Mouse (Mus musculus): Measurements from ENCODE around the gene Gm10663. TPM values are rescaled to one million over a fixed set of nuclear protein-coding genes. Genes with fewer than 3 reads are reported as not detected.

Gene Gm10663
- polyA plus RNA-seq, 1 experiment = not detected

DNA sequence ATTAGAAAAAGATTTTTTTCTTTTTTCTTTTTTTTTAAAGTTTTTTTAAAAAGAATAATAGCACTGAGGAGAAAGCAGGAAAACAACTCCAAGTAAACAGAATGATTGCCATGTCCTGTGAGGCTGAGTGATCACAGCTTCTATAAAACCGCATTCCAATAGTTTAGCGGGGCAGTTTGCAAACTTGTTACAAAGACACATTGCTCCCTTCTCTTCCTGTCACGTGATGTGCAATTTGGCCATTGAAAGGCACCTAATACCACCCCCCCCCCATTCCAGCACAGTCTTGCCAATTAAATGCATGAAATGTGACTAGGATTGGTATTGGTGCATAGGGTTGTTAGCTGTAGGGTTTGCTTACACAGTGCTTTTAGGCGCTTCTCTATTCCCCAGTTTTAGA, 3.8 kb upstream of the Gm10663 start:
- Histone ChIP-seq H3K9me3 (peaks cover 7% of the 10 kb centered on the region), H3K4me3 (replicated peaks) (no peak overlapping the region), H3K27me3 (replicated peaks) (no peaks in the 10 kb centered on the region), H3K4me1 (0 out of 2 replicates have a peak, but pooled peaks cover 3% of the 10 kb centered on the region), H3K36me3 (replicated peaks; ENCODE audit: low read length) (no peaks in the 10 kb centered on the region)
- TF ChIP-seq FLI1 (IDR thresholded peaks at IDR 0.05; ENCODE audit: low read length) (no peak), GATA1 (IDR thresholded peaks at IDR 0.05; ENCODE audit: borderline replicate concordance, low read length) (no peak)

DNA sequence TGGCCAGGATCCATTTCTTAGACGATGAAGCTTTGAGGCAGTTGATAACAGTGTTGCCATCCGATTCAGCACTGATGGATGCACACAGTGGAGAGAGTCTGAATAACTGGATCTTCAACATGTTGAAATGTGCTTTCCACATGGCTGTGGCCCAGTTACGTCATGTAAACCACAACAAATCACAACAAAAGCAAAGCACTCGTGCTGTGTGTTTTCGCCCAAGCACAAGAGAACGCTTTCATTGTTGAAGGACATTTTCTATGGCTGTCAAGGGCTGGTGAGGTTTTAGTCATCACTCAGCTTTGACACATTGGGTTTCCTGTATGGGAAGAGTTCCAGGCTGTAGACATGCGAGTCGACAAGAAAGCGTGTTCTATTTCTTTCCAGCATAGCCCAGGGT, 5.9 kb downstream of the Gm10663 start:
- TF ChIP-seq GATA1 (IDR thresholded peaks at IDR 0.05; ENCODE audit: borderline replicate concordance, low read length) (no peak), FLI1 (IDR thresholded peaks at IDR 0.05; ENCODE audit: low read length) (no peak)
- no peaks in the 10 kb centered on the region for H3K4me1 ChIP-seq
- no peak overlapping the region for H3K4me3 ChIP-seq (replicated peaks)
- no peaks in the 10 kb centered on the region for H3K27me3 ChIP-seq (replicated peaks)
- H3K9me3 ChIP-seq = peaks cover 7% of the 10 kb centered on the region; the same call in 1 of the 2 replicates
- H3K36me3 ChIP-seq (replicated peaks; ENCODE audit: low read length) = no peaks in the 10 kb centered on the region

DNA sequence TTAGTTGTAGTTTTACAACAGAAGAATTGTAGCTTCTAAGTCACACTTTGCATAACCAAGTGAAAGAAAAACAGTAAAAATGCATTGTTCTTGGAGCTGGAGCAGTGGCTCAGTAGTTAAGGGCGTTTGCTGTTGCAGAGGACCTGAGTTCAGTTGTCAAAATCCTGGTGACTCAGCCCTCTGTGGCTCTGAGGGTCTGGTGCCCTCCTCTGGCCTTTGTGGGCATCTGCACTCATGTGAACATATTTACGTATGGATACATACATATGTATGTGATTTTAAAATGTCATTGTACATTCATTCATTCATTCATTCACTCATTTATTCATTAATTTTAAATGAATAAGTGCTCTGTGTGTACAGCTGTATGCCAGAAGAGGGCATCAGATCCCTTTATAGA, 10.8 kb downstream of the Gm10663 start:
- Histone ChIP-seq H3K4me1 (no peaks in the 10 kb centered on the region), H3K36me3 (replicated peaks; ENCODE audit: low read length) (no peaks in the 10 kb centered on the region), H3K27me3 (replicated peaks) (no peaks in the 10 kb centered on the region), H3K4me3 (replicated peaks) (no peak overlapping the region), H3K9me3 (peaks cover 9% of the 10 kb centered on the region; the same call in 1 of the 2 replicates)
- TF ChIP-seq GATA1 (IDR thresholded peaks at IDR 0.05; ENCODE audit: borderline replicate concordance, low read length) (no peak), FLI1 (IDR thresholded peaks at IDR 0.05; ENCODE audit: low read length) (no peak)

- no peaks in the 10 kb centered on the region for H3K27me3 ChIP-seq (replicated peaks)
- no peaks in the 10 kb centered on the region for H3K4me1 ChIP-seq
- no peak overlapping the region for H3K4me3 ChIP-seq (replicated peaks)
- no peaks in the 10 kb centered on the region for H3K36me3 ChIP-seq (replicated peaks; ENCODE audit: low read length)
- peaks cover 9% of the 10 kb centered on the region; the same call in 1 of the 2 replicates for H3K9me3 ChIP-seq
- TF ChIP-seq FLI1 (IDR thresholded peaks at IDR 0.05; ENCODE audit: low read length) (no peak), GATA1 (IDR thresholded peaks at IDR 0.05; ENCODE audit: borderline replicate concordance, low read length) (no peak)
Observed at GRCm38 (mm10) chr8:65087711-65088110, 12.9 kb downstream of the Gm10663 start.

GRCm38 (mm10) chr8:65088120-65088519, 13.3 kb downstream of the Gm10663 start:
- H3K36me3 ChIP-seq (replicated peaks; ENCODE audit: low read length) = no peaks in the 10 kb centered on the region
- H3K9me3 ChIP-seq = peaks cover 9% of the 10 kb centered on the region; the same call in 1 of the 2 replicates
- no peak overlapping the region for H3K4me3 ChIP-seq (replicated peaks)
- no peaks in the 10 kb centered on the region for H3K4me1 ChIP-seq
- no peaks in the 10 kb centered on the region for H3K27me3 ChIP-seq (replicated peaks)
- no peak for TF ChIP-seq FLI1 (IDR thresholded peaks at IDR 0.05; ENCODE audit: low read length)

GRCm38 (mm10) chr8:65089781-65090180, 14.9 kb downstream of the Gm10663 start:
- no peaks in the 10 kb centered on the region for H3K4me1 ChIP-seq
- peaks cover 9% of the 10 kb centered on the region for H3K9me3 ChIP-seq
- TF ChIP-seq GATA1 (IDR thresholded peaks at IDR 0.05; ENCODE audit: borderline replicate concordance, low read length) = no peak
- no peak for TF ChIP-seq FLI1 (IDR thresholded peaks at IDR 0.05; ENCODE audit: low read length)
- H3K4me3 ChIP-seq (replicated peaks) = no peak overlapping the region
- no peaks in the 10 kb centered on the region for H3K36me3 ChIP-seq (replicated peaks; ENCODE audit: low read length)
- H3K27me3 ChIP-seq (replicated peaks) = no peaks in the 10 kb centered on the region

DNA sequence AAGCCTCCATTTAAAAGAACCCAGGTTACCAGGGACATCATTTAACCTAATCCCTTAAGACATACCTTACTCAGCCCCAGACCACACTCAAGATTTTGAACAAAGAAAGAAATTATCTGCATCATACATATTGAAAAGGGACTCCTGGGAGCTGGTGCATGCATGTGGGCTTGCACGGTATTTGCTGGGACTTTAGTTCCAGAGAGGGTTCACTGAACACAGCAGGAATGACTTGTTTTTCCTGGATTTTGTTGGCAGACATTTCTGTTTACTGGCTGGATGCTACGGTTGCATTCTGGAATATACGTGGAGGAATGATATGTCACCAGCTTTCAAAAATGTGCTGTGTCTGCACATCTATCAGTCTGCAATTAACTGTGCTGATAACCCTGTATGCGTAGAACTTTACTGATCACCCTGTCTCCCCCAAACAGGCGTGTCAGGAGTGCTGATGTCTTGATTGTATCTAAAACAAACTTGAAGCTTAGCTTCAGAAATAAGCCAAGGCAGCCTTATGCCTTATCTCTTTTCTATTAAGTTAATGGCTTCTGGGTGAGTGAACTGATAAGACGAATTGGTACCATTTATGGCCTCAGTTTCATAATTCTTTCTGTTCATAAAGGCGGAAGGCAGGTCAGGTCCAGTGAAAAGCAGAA, 23.1 kb downstream of the Gm10663 start:
- H3K36me3 ChIP-seq (replicated peaks; ENCODE audit: low read length) = no peaks in the 10 kb centered on the region
- TF ChIP-seq GATA1 (IDR thresholded peaks at IDR 0.05; ENCODE audit: borderline replicate concordance, low read length) = no peak
- TF ChIP-seq FLI1 (IDR thresholded peaks at IDR 0.05; ENCODE audit: low read length) = no peak

GRCm38 (mm10) chr8:65099735-65100134, 24.9 kb downstream of the Gm10663 start:
- Histone ChIP-seq H3K9me3 (no peaks in the 10 kb centered on the region), H3K4me1 (no peaks in the 10 kb centered on the region), H3K27me3 (replicated peaks) (no peaks in the 10 kb centered on the region), H3K36me3 (replicated peaks; ENCODE audit: low read length) (no peaks in the 10 kb centered on the region), H3K4me3 (replicated peaks) (no peak overlapping the region)
- no peak for TF ChIP-seq FLI1 (IDR thresholded peaks at IDR 0.05; ENCODE audit: low read length)
- no peak for TF ChIP-seq GATA1 (IDR thresholded peaks at IDR 0.05; ENCODE audit: borderline replicate concordance, low read length)

More for the DNA sequence above, 23.1 kb downstream of the Gm10663 start:
- no peaks in the 10 kb centered on the region for H3K27me3 ChIP-seq (replicated peaks)
- H3K4me3 ChIP-seq (replicated peaks) = no peak overlapping the region
- no peaks in the 10 kb centered on the region; the same call in 1 of the 2 replicates for H3K9me3 ChIP-seq
- no peaks in the 10 kb centered on the region for H3K4me1 ChIP-seq

DNA sequence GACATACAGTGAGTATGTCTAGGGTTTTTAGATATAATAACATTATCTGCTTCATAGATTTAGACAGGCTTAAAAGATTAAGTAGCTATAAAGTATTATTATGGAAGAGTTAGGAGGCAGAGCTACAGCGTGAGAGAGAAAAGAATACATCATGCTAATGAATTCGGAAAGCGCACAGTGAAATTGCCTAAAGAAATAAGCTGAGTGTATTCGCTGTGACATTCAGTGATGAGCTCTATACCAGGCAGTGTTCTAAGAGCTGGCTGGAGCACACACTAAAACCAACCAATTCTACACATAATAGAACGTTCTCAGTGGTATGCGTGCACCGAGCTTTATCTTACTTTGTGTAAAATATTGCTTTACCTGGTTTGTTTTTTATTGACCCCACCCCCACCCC, 28.8 kb downstream of the Gm10663 start:
- Histone ChIP-seq H3K27me3 (replicated peaks) (no peaks in the 10 kb centered on the region), H3K4me1 (no peaks in the 10 kb centered on the region), H3K4me3 (replicated peaks) (no peak overlapping the region), H3K9me3 (no peaks in the 10 kb centered on the region), H3K36me3 (replicated peaks; ENCODE audit: low read length) (no peaks in the 10 kb centered on the region)
- TF ChIP-seq FLI1 (IDR thresholded peaks at IDR 0.05; ENCODE audit: low read length) (no peak), GATA1 (IDR thresholded peaks at IDR 0.05; ENCODE audit: borderline replicate concordance, low read length) (no peak)

- TF ChIP-seq FLI1 (IDR thresholded peaks at IDR 0.05; ENCODE audit: low read length) (no peak), GATA1 (IDR thresholded peaks at IDR 0.05; ENCODE audit: borderline replicate concordance, low read length) (no peak)
- no peaks in the 10 kb centered on the region for H3K9me3 ChIP-seq
- no peaks in the 10 kb centered on the region for H3K27me3 ChIP-seq (replicated peaks)
- no peak overlapping the region for H3K4me3 ChIP-seq (replicated peaks)
- no peaks in the 10 kb centered on the region for H3K36me3 ChIP-seq (replicated peaks; ENCODE audit: low read length)
- no peaks in the 10 kb centered on the region for H3K4me1 ChIP-seq
Observed at GRCm38 (mm10) chr8:65104041-65104440, 29.2 kb downstream of the Gm10663 start.

Measured in megakaryocyte, embryonic 14.5 days (primary cell).